Mouse (Mus musculus): ENCODE measurements around the gene Dqx1. TPM values are rescaled to one million over a fixed set of nuclear protein-coding genes. Genes with fewer than 3 reads are reported as not detected.

Gene Dqx1
- polyA plus RNA-seq (2016; fragmentation: Nextera tagmentation; extraction: Ambion mirVana): 2.2 and 3.5 TPM in 2 replicates

DNA sequence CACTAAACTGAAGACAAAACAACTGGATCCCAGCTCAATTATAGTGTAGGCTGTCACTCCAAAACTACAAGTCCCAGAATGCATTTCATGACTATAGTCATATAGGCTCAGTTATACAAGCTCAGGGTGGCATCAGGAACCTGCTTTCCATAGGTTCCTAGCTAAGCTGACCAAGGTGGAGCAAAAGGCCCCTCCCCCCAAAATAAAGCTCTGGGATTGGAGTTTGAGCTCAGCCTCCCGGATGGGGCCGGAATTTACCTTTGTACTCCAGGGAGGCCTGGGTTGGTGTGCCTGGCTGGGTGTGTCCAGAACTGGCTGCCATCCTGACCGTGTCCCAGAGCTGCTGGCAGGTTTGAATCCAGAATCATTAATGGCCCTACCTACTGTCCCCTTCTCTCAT lies at the start of gene Dqx1:
Gene Dqx1, plus strand, starts transcription at position 55 of the 400 bp plus-strand sequence.
- DNase-seq (ENCODE audit: low spot score): no peak
- H3K27ac ChIP-seq: no peak within 1 kb of the TSS
- WGBS: 48% methylated on average over 3 of the region's 3 CpGs

GRCm38 (mm10) chr6:83008659-83009058 lies 49.0 kb upstream of the Dqx1 start:
- H3K27me3 ChIP-seq (ENCODE audit: insufficient read depth, poor library complexity, severe bottlenecking): no peaks in the 10 kb centered on the region
- WGBS: 62% methylated on average over 3 of the region's 3 CpGs
- no peak overlapping the region for H3K4me3 ChIP-seq
- no peaks in the 10 kb centered on the region for H3K36me3 ChIP-seq
- H3K9me3 ChIP-seq: no peaks in the 10 kb centered on the region
- no peak for DNase-seq (ENCODE audit: low spot score)
- H3K4me1 ChIP-seq (replicated peaks): peaks cover 5% of the 10 kb centered on the region
- no peak overlapping the region for H3K27ac ChIP-seq

More for the DNA sequence above, at the start of gene Dqx1:
- Histone ChIP-seq H3K9me3 (no peaks in the 10 kb centered on the region), H3K4me3 (peak within 1 kb of the TSS; percentile 6; the same call in 1 of the 2 replicates), H3K36me3 (peaks cover 25% of the 10 kb centered on the region), H3K4me1 (replicated peaks) (peaks cover 30% of the 10 kb centered on the region), H3K27me3 (ENCODE audit: insufficient read depth, poor library complexity, severe bottlenecking) (peaks cover 31% of the 10 kb centered on the region)

- 77% methylated on average over 7 of the region's 7 CpGs for WGBS
- Histone ChIP-seq H3K27ac (no peak overlapping the region), H3K27me3 (ENCODE audit: insufficient read depth, poor library complexity, severe bottlenecking) (no peaks in the 10 kb centered on the region), H3K36me3 (no peaks in the 10 kb centered on the region), H3K9me3 (no peaks in the 10 kb centered on the region), H3K4me1 (replicated peaks) (peaks cover under 1% of the 10 kb centered on the region), H3K4me3 (no peak overlapping the region)
- DNase-seq (ENCODE audit: low spot score): no peak
These were observed 47.6 kb upstream of the Dqx1 start for GRCm38 (mm10) chr6:83010010-83010409.

- no peaks in the 10 kb centered on the region for H3K36me3 ChIP-seq
- 88% methylated on average over 7 of the region's 7 CpGs for WGBS
- no peak overlapping the region for H3K27ac ChIP-seq
- no peaks in the 10 kb centered on the region for H3K9me3 ChIP-seq
- H3K4me3 ChIP-seq: no peak overlapping the region
- no peak for DNase-seq (ENCODE audit: low spot score)
- H3K4me1 ChIP-seq (replicated peaks): no peaks in the 10 kb centered on the region
- no peaks in the 10 kb centered on the region for H3K27me3 ChIP-seq (ENCODE audit: insufficient read depth, poor library complexity, severe bottlenecking)
These were observed 46.4 kb upstream of the Dqx1 start for GRCm38 (mm10) chr6:83011255-83011654.

GRCm38 (mm10) chr6:83011756-83012155 lies 45.9 kb upstream of the Dqx1 start:
- Histone ChIP-seq H3K4me1 (replicated peaks) (no peaks in the 10 kb centered on the region), H3K27ac (no peak overlapping the region), H3K27me3 (ENCODE audit: insufficient read depth, poor library complexity, severe bottlenecking) (no peaks in the 10 kb centered on the region), H3K4me3 (no peak overlapping the region), H3K9me3 (no peaks in the 10 kb centered on the region), H3K36me3 (no peaks in the 10 kb centered on the region)
- WGBS: 83% methylated on average over 6 of the region's 6 CpGs
- no peak for DNase-seq (ENCODE audit: low spot score)

DNA sequence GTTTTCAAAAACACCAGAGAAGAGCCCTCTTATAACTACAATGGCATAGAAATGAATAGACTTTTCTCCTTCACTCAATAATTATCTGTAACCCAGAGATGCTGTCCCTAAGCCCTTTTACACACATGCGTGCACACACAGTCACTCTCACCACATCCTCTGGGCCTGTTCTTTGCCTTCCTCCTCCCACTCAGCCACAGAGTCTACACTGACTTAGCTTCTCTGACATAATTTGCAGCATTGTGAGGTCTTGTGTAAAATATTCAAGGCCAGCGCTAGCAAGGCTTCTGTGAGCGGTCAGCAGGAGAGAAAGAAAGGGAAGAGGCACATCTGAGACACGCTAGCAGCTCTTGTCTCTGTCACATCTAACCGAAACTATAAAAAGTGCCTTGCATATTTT lies 44.2 kb upstream of the Dqx1 start:
- H3K27me3 ChIP-seq (ENCODE audit: insufficient read depth, poor library complexity, severe bottlenecking): no peaks in the 10 kb centered on the region
- no peak for DNase-seq (ENCODE audit: low spot score)
- 79% methylated on average over 5 of the region's 5 CpGs for WGBS
- H3K27ac ChIP-seq: no peak overlapping the region; the same call in 1 of the 2 replicates
- H3K4me3 ChIP-seq: no peak overlapping the region
- H3K9me3 ChIP-seq: no peaks in the 10 kb centered on the region
- H3K36me3 ChIP-seq: no peaks in the 10 kb centered on the region
- no peaks in the 10 kb centered on the region for H3K4me1 ChIP-seq (replicated peaks)

- 79% methylated on average over 12 of the region's 12 CpGs for WGBS
- H3K27ac ChIP-seq: no peak overlapping the region
- H3K9me3 ChIP-seq: no peaks in the 10 kb centered on the region
- no peaks in the 10 kb centered on the region for H3K27me3 ChIP-seq (ENCODE audit: insufficient read depth, poor library complexity, severe bottlenecking)
- no peak for DNase-seq (ENCODE audit: low spot score)
- no peak overlapping the region for H3K4me3 ChIP-seq
- no peaks in the 10 kb centered on the region for H3K4me1 ChIP-seq (replicated peaks)
- H3K36me3 ChIP-seq: no peaks in the 10 kb centered on the region
These were observed 42.9 kb upstream of the Dqx1 start for GRCm38 (mm10) chr6:83014482-83015466.

GRCm38 (mm10) chr6:83015749-83016148 lies 41.9 kb upstream of the Dqx1 start:
- H3K27me3 ChIP-seq (ENCODE audit: insufficient read depth, poor library complexity, severe bottlenecking): no peaks in the 10 kb centered on the region
- H3K27ac ChIP-seq: no peak overlapping the region
- H3K36me3 ChIP-seq: no peaks in the 10 kb centered on the region
- no peak overlapping the region for H3K4me3 ChIP-seq
- WGBS: 86% methylated on average over 2 of the region's 2 CpGs
- no peak for DNase-seq (ENCODE audit: low spot score)
- no peaks in the 10 kb centered on the region for H3K9me3 ChIP-seq
- no peaks in the 10 kb centered on the region for H3K4me1 ChIP-seq (replicated peaks)

GRCm38 (mm10) chr6:83017190-83017589 lies 40.5 kb upstream of the Dqx1 start:
- Histone ChIP-seq H3K36me3 (no peaks in the 10 kb centered on the region), H3K4me1 (replicated peaks) (no peaks in the 10 kb centered on the region), H3K4me3 (no peak overlapping the region), H3K27ac (no peak overlapping the region), H3K27me3 (ENCODE audit: insufficient read depth, poor library complexity, severe bottlenecking) (no peaks in the 10 kb centered on the region), H3K9me3 (no peaks in the 10 kb centered on the region)
- no peak for DNase-seq (ENCODE audit: low spot score)
- 67% methylated on average over 3 of the region's 3 CpGs for WGBS

DNA sequence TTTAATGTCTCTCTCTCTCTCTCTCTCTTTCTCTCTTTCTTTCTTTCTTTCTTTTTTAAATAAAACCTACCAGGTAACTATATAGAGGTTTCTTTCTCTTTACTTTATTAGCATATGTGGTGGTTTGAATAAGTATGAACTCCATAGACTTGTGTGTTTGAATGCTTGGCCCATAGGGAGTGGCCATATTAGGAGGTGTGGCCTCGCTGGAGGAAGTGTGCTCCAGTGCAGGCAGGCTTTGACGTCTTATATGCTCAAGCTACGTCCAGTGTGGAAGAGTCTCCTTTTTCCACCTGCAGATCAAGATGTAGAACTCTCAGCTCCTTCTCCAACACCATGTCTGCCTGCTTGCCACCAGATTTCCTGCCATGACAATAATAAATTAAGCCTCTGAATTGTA lies 38.6 kb upstream of the Dqx1 start:
- WGBS: 68% methylated on average over 3 of the region's 3 CpGs
- DNase-seq (ENCODE audit: low spot score): no peak
- no peaks in the 10 kb centered on the region for H3K9me3 ChIP-seq

DNA sequence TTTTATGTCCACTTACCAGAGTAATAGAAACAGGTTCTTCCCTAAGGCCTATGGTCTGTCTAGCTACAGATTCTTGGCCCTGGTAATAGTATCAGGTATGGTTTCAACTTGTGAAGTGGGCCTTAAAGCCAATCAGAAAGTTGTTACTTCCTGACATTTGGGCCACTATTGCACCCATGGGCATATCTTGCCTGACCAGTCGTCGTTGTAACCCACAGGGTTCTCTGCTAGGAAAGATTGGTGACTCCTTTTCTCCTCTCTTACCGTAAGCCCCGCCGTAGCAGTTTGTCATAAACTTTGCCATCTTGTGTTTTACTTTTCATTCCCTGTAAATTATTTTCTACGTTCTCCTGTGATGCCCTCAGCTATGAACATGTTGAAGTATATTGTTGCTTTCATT lies 37.5 kb upstream of the Dqx1 start:
- no peak for DNase-seq (ENCODE audit: low spot score)
- no peak overlapping the region for H3K4me3 ChIP-seq
- H3K9me3 ChIP-seq: no peaks in the 10 kb centered on the region
- no peaks in the 10 kb centered on the region for H3K36me3 ChIP-seq
- WGBS: 87% methylated on average over 6 of the region's 6 CpGs
- no peaks in the 10 kb centered on the region for H3K27me3 ChIP-seq (ENCODE audit: insufficient read depth, poor library complexity, severe bottlenecking)
- H3K4me1 ChIP-seq (replicated peaks): no peaks in the 10 kb centered on the region
- H3K27ac ChIP-seq: no peak overlapping the region

More for the DNA sequence above, 38.6 kb upstream of the Dqx1 start:
- H3K27ac ChIP-seq: no peak overlapping the region
- no peak overlapping the region for H3K4me3 ChIP-seq
- no peaks in the 10 kb centered on the region for H3K27me3 ChIP-seq (ENCODE audit: insufficient read depth, poor library complexity, severe bottlenecking)
- H3K4me1 ChIP-seq (replicated peaks): no peaks in the 10 kb centered on the region
- no peaks in the 10 kb centered on the region for H3K36me3 ChIP-seq

DNA sequence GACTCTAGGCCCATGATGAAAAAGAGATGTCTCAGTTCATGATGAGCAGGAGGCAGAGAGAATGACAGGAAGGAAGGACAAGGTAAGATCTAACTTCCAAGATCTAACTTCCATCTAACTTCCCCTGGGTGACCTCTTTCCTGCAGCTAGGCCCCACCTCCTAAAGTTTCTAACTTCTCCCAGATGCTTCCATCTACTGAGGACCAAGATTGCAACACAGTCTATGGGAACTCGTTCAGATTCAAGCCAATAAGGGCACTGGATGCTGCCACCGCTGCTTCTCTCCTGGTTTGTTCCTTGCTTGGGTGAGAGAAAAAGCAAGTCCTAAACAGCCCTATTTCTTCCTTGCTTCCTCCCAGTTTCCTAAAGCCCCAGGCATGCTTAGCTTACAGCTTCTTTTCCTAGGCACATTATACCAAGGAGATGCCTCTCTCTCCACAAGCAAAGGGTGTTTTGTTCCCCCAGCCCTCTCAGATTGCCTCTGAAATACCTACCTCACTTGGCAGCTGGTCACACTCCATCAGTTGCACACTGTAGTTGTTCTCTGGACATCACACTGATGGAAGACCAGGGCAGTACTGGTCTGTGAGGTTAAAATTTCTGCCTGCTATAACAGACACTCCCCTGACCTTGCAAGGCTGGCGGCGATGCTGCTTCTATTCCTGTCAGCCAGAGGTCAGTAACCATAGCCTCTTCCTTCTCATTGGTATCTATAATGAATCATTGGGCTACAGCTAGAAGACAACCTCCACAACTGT lies 36.6 kb upstream of the Dqx1 start:
- DNase-seq (ENCODE audit: low spot score): no peak

GRCm38 (mm10) chr6:83023008-83023407 lies 34.6 kb upstream of the Dqx1 start:
- Histone ChIP-seq H3K9me3 (no peaks in the 10 kb centered on the region), H3K27me3 (ENCODE audit: insufficient read depth, poor library complexity, severe bottlenecking) (peaks cover 16% of the 10 kb centered on the region), H3K36me3 (no peaks in the 10 kb centered on the region), H3K4me3 (no peak overlapping the region), H3K4me1 (replicated peaks) (peaks cover 8% of the 10 kb centered on the region; the same call in 1 of the 2 replicates), H3K27ac (no peak overlapping the region)
- 90% methylated on average over 9 of the region's 9 CpGs for WGBS
- DNase-seq (ENCODE audit: low spot score): no peak

More for the DNA sequence above, 36.6 kb upstream of the Dqx1 start:
- Histone ChIP-seq H3K4me1 (replicated peaks) (no peaks in the 10 kb centered on the region), H3K27ac (no peak overlapping the region), H3K9me3 (no peaks in the 10 kb centered on the region), H3K27me3 (ENCODE audit: insufficient read depth, poor library complexity, severe bottlenecking) (no peaks in the 10 kb centered on the region), H3K4me3 (no peak overlapping the region), H3K36me3 (no peaks in the 10 kb centered on the region)
- WGBS: 78% methylated on average over 4 of the region's 4 CpGs

Data from hindbrain, embryonic 10.5 days (tissue).